Mouse (Mus musculus): ENCODE measurements around the gene Rcan2. TPM values are rescaled to one million over a fixed set of nuclear protein-coding genes. Genes with fewer than 3 reads are reported as not detected.
A peak's percentile ranks its signal among the peaks of the same experiment; 100 is the strongest.

Rcan2 gene
- polyA plus RNA-seq (2015; fragmentation: Nextera tagmentation; extraction: Ambion mirVana), result 2.6 and 3.2 TPM in 2 replicates

DNA sequence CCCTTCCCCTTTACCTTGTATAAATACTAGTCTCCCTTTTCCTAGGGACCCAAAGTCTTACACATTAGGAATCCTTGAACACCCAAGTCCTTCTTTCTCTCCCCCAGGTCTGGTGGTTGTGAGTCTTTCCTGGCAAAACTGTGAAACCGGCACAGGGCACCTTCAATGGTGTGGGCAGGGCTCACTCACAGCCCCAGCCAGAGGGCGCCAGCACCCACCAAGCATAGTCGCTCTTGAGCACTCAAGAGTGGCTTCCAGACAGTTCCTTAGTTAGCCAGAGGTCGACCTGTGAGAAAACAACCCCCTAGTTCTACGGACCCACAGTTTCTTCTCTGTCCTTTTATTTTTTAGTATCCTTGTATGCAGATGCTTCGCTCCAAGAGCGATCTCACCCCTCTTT is at the start of gene Rcan2:
Rcan2 (plus strand) TSS at position 275 of the 400 bp plus-strand sequence.
- Histone ChIP-seq H3K27ac (no peak within 1 kb of the TSS), H3K4me2 (replicated peaks) (peak within 1 kb of the TSS; percentile 96), H3K9ac (peak within 1 kb of the TSS; percentile 67), H3K4me3 (peak within 1 kb of the TSS; percentile 61), H3K36me3 (no peaks in the 10 kb centered on the region), H3K4me1 (peaks cover 6% of the 10 kb centered on the region; the same call in 1 of the 2 replicates), H3K27me3 (peaks cover 57% of the 10 kb centered on the region), H3K9me3 (no peaks in the 10 kb centered on the region)
- peak; percentile 40; the same call in 1 of the 2 replicates for ATAC-seq (ENCODE audit: low FRiP score, low read depth)
- 2% methylated on average over 7 of the region's 7 CpGs for WGBS

- H3K4me1 ChIP-seq, result 0 out of 2 replicates have a peak, but pooled peaks cover 5% of the 10 kb centered on the region
- no peak overlapping the region for H3K4me2 ChIP-seq (replicated peaks)
- no peaks in the 10 kb centered on the region for H3K27me3 ChIP-seq
- no peak for ATAC-seq (ENCODE audit: low FRiP score, low read depth)
- H3K27ac ChIP-seq, result no peak overlapping the region
- no peaks in the 10 kb centered on the region for H3K9me3 ChIP-seq
- 39% methylated on average over 1 of the region's 1 CpGs for WGBS
- no peak overlapping the region for H3K4me3 ChIP-seq
- H3K36me3 ChIP-seq, result peaks cover 16% of the 10 kb centered on the region; the same call in 1 of the 2 replicates
- H3K9ac ChIP-seq, result no peak overlapping the region
Measured at GRCm38 (mm10) chr17:43752811-43753210, 48.3 kb upstream of the Rcan2 start.

DNA sequence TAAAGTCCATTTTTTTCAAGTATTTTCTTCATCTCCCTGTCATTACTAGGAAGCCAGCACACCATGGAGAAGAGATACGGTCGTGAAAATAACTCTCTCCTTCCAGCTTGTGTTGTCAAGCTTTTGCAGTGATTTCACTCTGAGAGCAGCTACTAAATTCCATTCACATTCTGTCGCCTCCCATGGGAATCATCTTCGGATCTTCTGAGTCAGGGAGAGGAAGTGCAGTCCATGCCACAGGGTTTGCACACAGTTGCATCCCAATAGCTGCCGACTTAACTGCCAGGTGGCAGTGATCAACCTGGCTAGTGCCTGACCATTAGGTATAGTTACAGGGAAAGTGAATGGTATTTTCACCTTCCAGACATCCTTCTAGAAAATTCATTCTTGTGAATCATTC is 46.5 kb upstream of the Rcan2 start:
- no peak overlapping the region for H3K9ac ChIP-seq
- H3K36me3 ChIP-seq, result peaks cover 8% of the 10 kb centered on the region; the same call in 1 of the 2 replicates
- WGBS, result 72% methylated on average over 5 of the region's 5 CpGs
- H3K9me3 ChIP-seq, result no peaks in the 10 kb centered on the region
- H3K27me3 ChIP-seq, result no peaks in the 10 kb centered on the region
- no peak for ATAC-seq (ENCODE audit: low FRiP score, low read depth)
- 0 out of 2 replicates have a peak, but pooled peaks cover 5% of the 10 kb centered on the region for H3K4me1 ChIP-seq
- H3K27ac ChIP-seq, result no peak overlapping the region
- H3K4me3 ChIP-seq, result no peak overlapping the region
- H3K4me2 ChIP-seq (replicated peaks), result no peak overlapping the region

GRCm38 (mm10) chr17:43758607-43759259 is 42.4 kb upstream of the Rcan2 start:
- no peak overlapping the region; the same call in 1 of the 2 replicates for H3K27ac ChIP-seq
- no peaks in the 10 kb centered on the region for H3K36me3 ChIP-seq
- no peaks in the 10 kb centered on the region for H3K9me3 ChIP-seq
- 0 out of 2 replicates have a peak, but pooled peaks cover 2% of the 10 kb centered on the region for H3K4me1 ChIP-seq
- 46% methylated on average over 15 of the region's 15 CpGs for WGBS
- no peak overlapping the region for H3K9ac ChIP-seq
- no peaks in the 10 kb centered on the region for H3K27me3 ChIP-seq
- peak overlapping the region; percentile 32 for H3K4me2 ChIP-seq (replicated peaks)
- H3K4me3 ChIP-seq, result peak overlapping the region; percentile 13; the same call in 1 of the 2 replicates
- ATAC-seq (ENCODE audit: low FRiP score, low read depth), result no peak

GRCm38 (mm10) chr17:43784531-43784930 is 16.6 kb upstream of the Rcan2 start:
- H3K9ac ChIP-seq, result no peak overlapping the region
- no peak overlapping the region for H3K27ac ChIP-seq
- H3K27me3 ChIP-seq, result no peaks in the 10 kb centered on the region
- ATAC-seq (ENCODE audit: low FRiP score, low read depth), result no peak
- H3K9me3 ChIP-seq, result no peaks in the 10 kb centered on the region
- 67% methylated on average over 4 of the region's 4 CpGs for WGBS
- H3K4me2 ChIP-seq (replicated peaks), result no peak overlapping the region
- no peaks in the 10 kb centered on the region for H3K4me1 ChIP-seq
- no peaks in the 10 kb centered on the region for H3K36me3 ChIP-seq
- H3K4me3 ChIP-seq, result no peak overlapping the region

- no peaks in the 10 kb centered on the region for H3K36me3 ChIP-seq
- no peaks in the 10 kb centered on the region for H3K4me1 ChIP-seq
Measured at GRCm38 (mm10) chr17:43788222-43788621, 12.9 kb upstream of the Rcan2 start.

GRCm38 (mm10) chr17:43789376-43789775 is 11.8 kb upstream of the Rcan2 start:
- Histone ChIP-seq H3K4me3 (no peak overlapping the region), H3K9ac (no peak overlapping the region), H3K9me3 (no peaks in the 10 kb centered on the region), H3K36me3 (no peaks in the 10 kb centered on the region), H3K27ac (no peak overlapping the region), H3K4me1 (no peaks in the 10 kb centered on the region), H3K27me3 (no peaks in the 10 kb centered on the region), H3K4me2 (replicated peaks) (no peak overlapping the region)
- no peak for ATAC-seq (ENCODE audit: low FRiP score, low read depth)

More at GRCm38 (mm10) chr17:43788222-43788621, 12.9 kb upstream of the Rcan2 start:
- Histone ChIP-seq H3K27ac (no peak overlapping the region), H3K9me3 (no peaks in the 10 kb centered on the region), H3K4me3 (no peak overlapping the region), H3K9ac (no peak overlapping the region), H3K27me3 (no peaks in the 10 kb centered on the region), H3K4me2 (replicated peaks) (no peak overlapping the region)
- WGBS, result 91% methylated on average over 5 of the region's 5 CpGs
- ATAC-seq (ENCODE audit: low FRiP score, low read depth), result no peak

- peaks cover 4% of the 10 kb centered on the region; the same call in 1 of the 2 replicates for H3K27me3 ChIP-seq
- H3K4me3 ChIP-seq, result no peak overlapping the region
- H3K36me3 ChIP-seq, result no peaks in the 10 kb centered on the region
- no peak for ATAC-seq (ENCODE audit: low FRiP score, low read depth)
- H3K4me2 ChIP-seq (replicated peaks), result no peak overlapping the region
- no peak overlapping the region for H3K9ac ChIP-seq
- H3K27ac ChIP-seq, result no peak overlapping the region
- no peaks in the 10 kb centered on the region for H3K9me3 ChIP-seq
- no peaks in the 10 kb centered on the region for H3K4me1 ChIP-seq
- WGBS, result 97% methylated on average over 3 of the region's 3 CpGs
Measured at GRCm38 (mm10) chr17:43791751-43792150, 9.4 kb upstream of the Rcan2 start.

GRCm38 (mm10) chr17:43794731-43795280 is 6.3 kb upstream of the Rcan2 start:
- Histone ChIP-seq H3K4me2 (replicated peaks) (no peak overlapping the region), H3K36me3 (no peaks in the 10 kb centered on the region), H3K4me3 (no peak overlapping the region), H3K27ac (no peak overlapping the region), H3K9ac (no peak overlapping the region), H3K4me1 (no peaks in the 10 kb centered on the region), H3K27me3 (peaks cover 14% of the 10 kb centered on the region), H3K9me3 (no peaks in the 10 kb centered on the region)
- ATAC-seq (ENCODE audit: low FRiP score, low read depth), result no peak
- WGBS, result 82% methylated on average over 1 of the region's 1 CpGs

- H3K9ac ChIP-seq, result peak overlapping the region; percentile 67
- H3K4me2 ChIP-seq (replicated peaks), result peak overlapping the region; percentile 96
- H3K4me3 ChIP-seq, result peak overlapping the region; percentile 61
- H3K4me1 ChIP-seq, result peaks cover 6% of the 10 kb centered on the region; the same call in 1 of the 2 replicates
- H3K27me3 ChIP-seq, result peaks cover 57% of the 10 kb centered on the region
- WGBS, result under 1% methylated on average over 45 of the region's 55 CpGs
- no peaks in the 10 kb centered on the region for H3K36me3 ChIP-seq
- H3K27ac ChIP-seq, result no peak overlapping the region
- peak; percentile 40; the same call in 1 of the 2 replicates for ATAC-seq (ENCODE audit: low FRiP score, low read depth)
- H3K9me3 ChIP-seq, result no peaks in the 10 kb centered on the region
Measured at GRCm38 (mm10) chr17:43801595-43802373, 633 bp downstream of the Rcan2 start.

- peak overlapping the region; percentile 61 for H3K4me3 ChIP-seq
- 72% methylated on average over 11 of the region's 11 CpGs for WGBS
- no peaks in the 10 kb centered on the region for H3K9me3 ChIP-seq
- H3K27ac ChIP-seq, result no peak overlapping the region
- peaks cover 57% of the 10 kb centered on the region for H3K27me3 ChIP-seq
- H3K9ac ChIP-seq, result no peak overlapping the region; the same call in 1 of the 2 replicates
- peaks cover 6% of the 10 kb centered on the region; the same call in 1 of the 2 replicates for H3K4me1 ChIP-seq
- no peaks in the 10 kb centered on the region for H3K36me3 ChIP-seq
- H3K4me2 ChIP-seq (replicated peaks), result peak overlapping the region; percentile 96
- no peak for ATAC-seq (ENCODE audit: low FRiP score, low read depth)
Measured at GRCm38 (mm10) chr17:43802414-43802813, 1.3 kb downstream of the Rcan2 start.

GRCm38 (mm10) chr17:43803111-43803510 is 2.0 kb downstream of the Rcan2 start:
- H3K27me3 ChIP-seq, result peaks cover 57% of the 10 kb centered on the region
- no peak overlapping the region for H3K4me3 ChIP-seq
- no peaks in the 10 kb centered on the region for H3K9me3 ChIP-seq
- H3K9ac ChIP-seq, result no peak overlapping the region
- no peak overlapping the region for H3K27ac ChIP-seq
- H3K4me2 ChIP-seq (replicated peaks), result no peak overlapping the region
- WGBS, result 93% methylated on average over 2 of the region's 2 CpGs
- no peak for ATAC-seq (ENCODE audit: low FRiP score, low read depth)
- no peaks in the 10 kb centered on the region for H3K36me3 ChIP-seq
- peaks cover 6% of the 10 kb centered on the region; the same call in 1 of the 2 replicates for H3K4me1 ChIP-seq
